In genomic region chr5:30589546-30589945, GRCm38 (mm10) we compare ENCODE assay signal across 12 mouse cellular contexts. TPM values are rescaled to one million over a fixed set of nuclear protein-coding genes. Genes with fewer than 3 reads are reported as not detected.
DNase-seq lines count a peak whose midpoint lies in the region; ATAC-seq and TF ChIP-seq lines count a peak whose summit lies in the region.
"Had no signal": no experiment of that assay in that cellular context is flagged by ENCODE, and none has a peak within 500 bp of the region (broad histone marks: within the 10 kb centered on the region; RNA-seq: fewer than 3 reads in every experiment).

No protein-coding gene starts in this region.

- no peak overlapping the region for H3K9ac ChIP-seq in forebrain, embryonic 16.5 days (replicated peaks; ENCODE audit: low read depth, low read length)
- H3K9ac ChIP-seq in heart, postnatal 0 days (replicated peaks; ENCODE audit: low read depth, low read length) = peak overlapping the region; percentile 50; the same call in 1 of the 2 replicates
- H3K9ac ChIP-seq in stomach, embryonic 16.5 days (ENCODE audit: low read length) = no peak overlapping the region
- H3K9ac ChIP-seq: liver, postnatal 0 days had no signal

- WGBS in forebrain, embryonic 16.5 days = 59% methylated on average over 3 of the region's 3 CpGs
- WGBS in forebrain, embryonic 10.5 days = 80% methylated on average over 3 of the region's 3 CpGs
- 59% methylated on average over 3 of the region's 3 CpGs for WGBS in heart, postnatal 0 days
- WGBS in stomach, embryonic 16.5 days = 61% methylated on average over 3 of the region's 3 CpGs

- ATAC-seq in forebrain, embryonic 16.5 days = no peak
- ATAC-seq in heart, postnatal 0 days (ENCODE audit: insufficient read depth, low read depth) = no peak
- ATAC-seq in stomach, embryonic 16.5 days (ENCODE audit: insufficient read depth, low FRiP score) = no peak
- ATAC-seq: CD4-positive, CD25-positive, alpha-beta regulatory T cell, adult 4 months; liver, postnatal 0 days had no signal

- peaks cover 19% of the 10 kb centered on the region for H3K4me1 ChIP-seq in forebrain, embryonic 16.5 days (replicated peaks; ENCODE audit: control insufficient read depth, insufficient read depth, low read length)
- peaks cover 33% of the 10 kb centered on the region for H3K4me1 ChIP-seq in forebrain, embryonic 10.5 days
- peaks cover 56% of the 10 kb centered on the region for H3K4me1 ChIP-seq in heart, postnatal 0 days (ENCODE audit: control insufficient read depth, insufficient read depth)
- peaks cover 33% of the 10 kb centered on the region for H3K4me1 ChIP-seq in stomach, embryonic 16.5 days (ENCODE audit: control insufficient read depth, insufficient read depth, low read length)

- no peak for TF ChIP-seq EP300 in heart, postnatal 0 days (IDR thresholded peaks at IDR 0.05; ENCODE audit: low read depth)

- TF ChIP-seq CTCF in heart, postnatal 0 days (IDR thresholded peaks at IDR 0.05; ENCODE audit: low read depth) = no peak

- no peak for DNase-seq in forebrain, embryonic 10.5 days (ENCODE audit: extremely low spot score, low spot score)
- DNase-seq in lung, postnatal 10 days = peak; percentile 27
- no peak for DNase-seq in lung, postnatal 14 days
- no peak for DNase-seq in heart, postnatal 0 days (ENCODE audit: low spot score)
- DNase-seq in left cerebral cortex, adult 8-10 months (ENCODE audit: low spot score in 2 of 2) = no peak
- DNase-seq in layer of hippocampus, adult 9-11 months = no peak
- DNase-seq: liver, postnatal 0 days had no signal

- H3K9me3 ChIP-seq in forebrain, embryonic 16.5 days (ENCODE audit: control insufficient read depth, low read length) = no peaks in the 10 kb centered on the region
- H3K9me3 ChIP-seq in forebrain, embryonic 10.5 days = no peaks in the 10 kb centered on the region
- no peaks in the 10 kb centered on the region for H3K9me3 ChIP-seq in heart, postnatal 0 days (replicated peaks; ENCODE audit: control insufficient read depth, low read length)
- no peaks in the 10 kb centered on the region for H3K9me3 ChIP-seq in stomach, embryonic 16.5 days (replicated peaks; ENCODE audit: control insufficient read depth, low read length)

- peaks cover 23% of the 10 kb centered on the region for H3K27me3 ChIP-seq in forebrain, embryonic 16.5 days (replicated peaks; ENCODE audit: control insufficient read depth, insufficient read depth, low read length)
- peaks cover 75% of the 10 kb centered on the region for H3K27me3 ChIP-seq in forebrain, embryonic 10.5 days (ENCODE audit: poor library complexity, severe bottlenecking)
- H3K27me3 ChIP-seq in heart, postnatal 0 days (ENCODE audit: control insufficient read depth, insufficient read depth, low read length) = peaks cover 21% of the 10 kb centered on the region; the same call in 1 of the 2 replicates
- H3K27me3 ChIP-seq in stomach, embryonic 16.5 days (ENCODE audit: control insufficient read depth, insufficient read depth, low read length) = peaks cover 20% of the 10 kb centered on the region

- H3K4me3 ChIP-seq in forebrain, embryonic 16.5 days (replicated peaks; ENCODE audit: low read length) = no peak overlapping the region
- no peak overlapping the region for H3K4me3 ChIP-seq in forebrain, embryonic 10.5 days
- peak overlapping the region; percentile 61 for H3K4me3 ChIP-seq in heart, postnatal 0 days (ENCODE audit: low read depth, low read length)
- H3K4me3 ChIP-seq in stomach, embryonic 16.5 days (replicated peaks; ENCODE audit: low read length) = peak overlapping the region; percentile 58

- H3K4me2 ChIP-seq in forebrain, embryonic 16.5 days (ENCODE audit: low read length) = peak overlapping the region; percentile 94
- H3K4me2 ChIP-seq in heart, postnatal 0 days (ENCODE audit: low read depth, low read length) = peak overlapping the region; percentile 86
- peak overlapping the region; percentile 90 for H3K4me2 ChIP-seq in stomach, embryonic 16.5 days (ENCODE audit: low read depth, low read length)

- H3K27ac ChIP-seq in forebrain, embryonic 16.5 days (ENCODE audit: low read length) = no peak overlapping the region
- no peak overlapping the region for H3K27ac ChIP-seq in forebrain, embryonic 10.5 days
- 0 out of 2 replicates have a peak overlapping the region, but pooled peaks have one; percentile 89 for H3K27ac ChIP-seq in heart, postnatal 0 days (ENCODE audit: low read depth)
- H3K27ac ChIP-seq in stomach, embryonic 16.5 days (ENCODE audit: low read length) = no peak overlapping the region

- no peaks in the 10 kb centered on the region for H3K36me3 ChIP-seq in forebrain, embryonic 16.5 days (ENCODE audit: control insufficient read depth, insufficient read depth)
- H3K36me3 ChIP-seq in forebrain, embryonic 10.5 days (replicated peaks) = no peaks in the 10 kb centered on the region
- H3K36me3 ChIP-seq in heart, postnatal 0 days (replicated peaks; ENCODE audit: control insufficient read depth, insufficient read depth, low read length) = no peaks in the 10 kb centered on the region
- H3K36me3 ChIP-seq in stomach, embryonic 16.5 days (ENCODE audit: control insufficient read depth, insufficient read depth, low read length) = no peaks in the 10 kb centered on the region

RNA-seq across cellular contexts. Expression of gene Kcnk3, which starts 1.6 kb away (rescaled TPM):
- polyA plus RNA-seq in forebrain, embryonic 16.5 days (2015; fragmentation: Nextera tagmentation; extraction: Ambion mirVana) = 2.8 and 3.5 TPM in 2 replicates
- polyA plus RNA-seq in forebrain, embryonic 10.5 days (2016; fragmentation: Nextera tagmentation; extraction: Ambion mirVana) = 0.05 and 0.14 TPM in 2 replicates
- total RNA-seq in heart, postnatal 0 days (2014; rRNA removed; ENCODE audit: low replicate concordance) = 55.5 and 70.0 TPM in 2 replicates
- 36.4 and 45.3 TPM in 2 replicates for polyA plus RNA-seq in heart, postnatal 0 days (2015; fragmentation: Nextera tagmentation; extraction: Ambion mirVana)
- 6.6 and 7.0 TPM in 2 replicates for polyA plus RNA-seq in stomach, embryonic 16.5 days (2015; fragmentation: Nextera tagmentation; extraction: Ambion mirVana)
- total RNA-seq in left cerebral cortex, adult 8-10 months (2022) = 10 to 100 TPM; 19.5 to 25.2 (median 21.7) TPM

RNA-seq across cellular contexts. Expression of gene Cib4, which starts 43.9 kb away (rescaled TPM):
- not detected in 2 replicates for polyA plus RNA-seq in forebrain, embryonic 16.5 days (2015; fragmentation: Nextera tagmentation; extraction: Ambion mirVana)
- not detected in 2 replicates for polyA plus RNA-seq in forebrain, embryonic 10.5 days (2016; fragmentation: Nextera tagmentation; extraction: Ambion mirVana)
- not detected in 2 replicates for total RNA-seq in heart, postnatal 0 days (2014; rRNA removed; ENCODE audit: low replicate concordance)
- not detected in 2 replicates for polyA plus RNA-seq in heart, postnatal 0 days (2015; fragmentation: Nextera tagmentation; extraction: Ambion mirVana)
- not detected in 2 replicates for polyA plus RNA-seq in stomach, embryonic 16.5 days (2015; fragmentation: Nextera tagmentation; extraction: Ambion mirVana)
- total RNA-seq in left cerebral cortex, adult 8-10 months (2022) = not detected
- polyA plus RNA-seq: CD4-positive, CD25-positive, alpha-beta regulatory T cell, adult 4 months; embryonic facial prominence, embryonic 11.5 days; large intestine, adult 2 months; liver, postnatal 0 days had no signal

RNA-seq across cellular contexts. Expression of gene Slc35f6, which starts 58.2 kb away (rescaled TPM):
- 30.1 and 32.5 TPM in 2 replicates for polyA plus RNA-seq in forebrain, embryonic 16.5 days (2015; fragmentation: Nextera tagmentation; extraction: Ambion mirVana)
- 25.9 and 27.2 TPM in 2 replicates for polyA plus RNA-seq in forebrain, embryonic 10.5 days (2016; fragmentation: Nextera tagmentation; extraction: Ambion mirVana)
- total RNA-seq in heart, postnatal 0 days (2014; rRNA removed; ENCODE audit: low replicate concordance) = 61.3 and 86.8 TPM in 2 replicates
- polyA plus RNA-seq in heart, postnatal 0 days (2015; fragmentation: Nextera tagmentation; extraction: Ambion mirVana) = 30.5 and 31.7 TPM in 2 replicates
- 34.0 and 35.2 TPM in 2 replicates for polyA plus RNA-seq in stomach, embryonic 16.5 days (2015; fragmentation: Nextera tagmentation; extraction: Ambion mirVana)
- total RNA-seq in left cerebral cortex, adult 8-10 months (2022) = 10 to 100 TPM; 37.6 to 43.3 (median 39.8) TPM

Comparison
In these comparisons a context has a peak if more than half of its experiments do, and no peak if none do; other contexts are left out.
1. H3K4me3 ChIP-seq: peak in heart, postnatal 0 days (single experiment) and stomach, embryonic 16.5 days (single experiment); none in forebrain, embryonic 16.5 days (single experiment) and forebrain, embryonic 10.5 days (single experiment).
2. Peak in every context shown above with its lines, with median percentiles within 50 percentile points of each other: H3K4me2 ChIP-seq.